In the genomic region with DNA sequence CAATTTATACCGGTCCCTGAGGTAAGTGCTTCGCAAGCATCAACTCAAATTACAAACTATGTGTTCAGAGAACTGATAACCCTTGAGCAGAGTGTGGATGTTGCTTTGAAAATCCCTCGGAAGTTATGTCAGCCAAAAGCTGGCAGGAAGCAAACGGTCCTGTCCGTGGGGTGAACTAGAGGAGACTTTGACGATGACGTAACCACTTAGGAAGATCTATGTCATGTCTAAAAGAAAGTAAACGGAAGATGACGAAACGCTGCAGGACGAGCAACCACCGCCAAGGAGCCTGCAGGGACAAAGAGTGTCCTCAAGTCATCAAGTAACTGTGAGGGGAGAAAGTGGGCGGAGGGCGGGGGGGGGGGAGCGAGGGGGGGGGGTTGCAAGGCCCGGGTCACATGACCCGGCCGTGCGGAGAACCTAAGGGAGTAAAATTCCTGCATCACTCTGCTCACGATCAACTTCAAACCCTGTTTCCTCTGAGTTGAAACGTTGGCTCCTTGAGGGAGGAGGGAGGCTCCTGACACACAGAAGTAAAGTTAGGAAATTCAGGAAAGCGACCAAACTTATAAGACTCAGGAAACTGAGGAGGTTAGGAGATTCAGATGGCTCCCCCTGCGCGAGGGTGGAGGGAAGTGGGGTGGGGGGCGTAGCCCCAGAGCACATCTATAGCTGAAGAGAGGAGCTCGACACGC, we compare ENCODE assay signal across 8 mouse cellular contexts. TPM values are rescaled to one million over a fixed set of nuclear protein-coding genes. Genes with fewer than 3 reads are reported as not detected.
DNase-seq lines count a peak whose midpoint lies in the region; ATAC-seq and TF ChIP-seq lines count a peak whose summit lies in the region.

No protein-coding gene starts in this region.

- WGBS in forebrain, embryonic 14.5 days, result 4% methylated on average over 24 of the region's 27 CpGs
- 3% methylated on average over 23 of the region's 27 CpGs for WGBS in neural tube, embryonic 13.5 days

- TF ChIP-seq CTCF in CH12.LX (conservative IDR thresholded peaks at IDR 0.05 in 1 of 2, IDR thresholded peaks at IDR 0.05 in 1 of 2; ENCODE audit: low read depth in 2 of 2, low read length in 2 of 2), result no peak

- DNase-seq in CH12.LX (ENCODE audit: extremely low read depth), result no peak
- peak; percentile 60 for DNase-seq in forebrain, embryonic 14.5 days (ENCODE audit: low spot score)
- peak; percentile 34 to 54 for DNase-seq in lung, adult 18-20 months
- DNase-seq in left cerebral cortex, postnatal 36 days (ENCODE audit: low spot score in 2 of 2), result no peak
- DNase-seq in cerebellum, adult 9-11 months, result no peak

- no peaks in the 10 kb centered on the region for H3K36me3 ChIP-seq in CH12.LX (replicated peaks in 1 of 2; ENCODE audit: control insufficient read depth in 1 of 2, insufficient read depth in 1 of 2, low read length in 1 of 2)
- no peaks in the 10 kb centered on the region for H3K36me3 ChIP-seq in forebrain, embryonic 14.5 days (ENCODE audit: control insufficient read depth, insufficient read depth, low read length)
- no peaks in the 10 kb centered on the region for H3K36me3 ChIP-seq in neural tube, embryonic 13.5 days

- H3K27ac ChIP-seq in CH12.LX (ENCODE audit: insufficient read depth, low read depth), result no peak overlapping the region
- no peak overlapping the region for H3K27ac ChIP-seq in forebrain, embryonic 14.5 days (ENCODE audit: low read depth, low read length)
- no peak overlapping the region for H3K27ac ChIP-seq in neural tube, embryonic 13.5 days (replicated peaks)

- peak; percentile 90 for ATAC-seq in activated CD4-positive, CD25-positive, alpha-beta regulatory T cell, adult 4 months
- peak; percentile 60 for ATAC-seq in forebrain, embryonic 14.5 days
- peak; percentile 90 for ATAC-seq in inflammation-experienced regulatory T-cells, adult 6 months
- peak; percentile 62 for ATAC-seq in neural tube, embryonic 13.5 days (ENCODE audit: low read depth)

- dilution Hi-C loops in CH12.LX (cut with MboI; ENCODE audit: extremely low pct_ligation_motif_present, extremely low pct_unique_long_range_greater_than_20kb, low sequenced_read_pairs), result no loop called here

- peak overlapping the region in 2 of 3 experiments; percentile 51 to 57 for H3K4me3 ChIP-seq in CH12.LX (replicated peaks in 1 of 3; ENCODE audit: low read depth in 2 of 3, low read length in 2 of 3, poor library complexity in 1 of 3)
- peak overlapping the region; percentile 26 for H3K4me3 ChIP-seq in forebrain, embryonic 14.5 days (ENCODE audit: low read depth, low read length)
- peak overlapping the region; percentile 23 for H3K4me3 ChIP-seq in neural tube, embryonic 13.5 days

- peaks cover 3 to 10% of the 10 kb centered on the region in 2 experiments for H3K4me1 ChIP-seq in CH12.LX (ENCODE audit: control insufficient read depth in 1 of 2, insufficient read depth in 2 of 2)
- peaks cover 3% of the 10 kb centered on the region; the same call in 1 of the 2 replicates for H3K4me1 ChIP-seq in forebrain, embryonic 14.5 days (ENCODE audit: control insufficient read depth, insufficient read depth, low read length)
- H3K4me1 ChIP-seq in neural tube, embryonic 13.5 days (replicated peaks), result peaks cover 14% of the 10 kb centered on the region

- no peak for TF ChIP-seq RAD21 in CH12.LX (IDR thresholded peaks at IDR 0.05; ENCODE audit: low read depth, low read length)

- intact Hi-C loops in left cerebral cortex, postnatal 36 days (cut with DNase I), result no loop called here

- H3K4me2 ChIP-seq in CH12.LX (ENCODE audit: insufficient read depth, low read depth, poor library complexity, severe bottlenecking), result peak overlapping the region; percentile 61
- H3K4me2 ChIP-seq in forebrain, embryonic 14.5 days (ENCODE audit: low read length), result peak overlapping the region; percentile 51
- H3K4me2 ChIP-seq in neural tube, embryonic 13.5 days, result peak overlapping the region; percentile 56

- no peaks in the 10 kb centered on the region for H3K79me2 ChIP-seq in CH12.LX (replicated peaks; ENCODE audit: control insufficient read depth, extremely low read depth, insufficient read depth, poor library complexity, severe bottlenecking)

- TF ChIP-seq POLR2A in CH12.LX (IDR thresholded peaks at IDR 0.05; ENCODE audit: low read depth, low read length), result 0 out of 2 replicates have a peak, but pooled peaks have one; percentile 18

- no peaks in the 10 kb centered on the region for H3K27me3 ChIP-seq in CH12.LX (replicated peaks)
- H3K27me3 ChIP-seq in forebrain, embryonic 14.5 days (replicated peaks; ENCODE audit: control insufficient read depth, insufficient read depth, low read length), result no peaks in the 10 kb centered on the region
- 0 out of 2 replicates have a peak, but pooled peaks cover 3% of the 10 kb centered on the region for H3K27me3 ChIP-seq in neural tube, embryonic 13.5 days

- no peaks in the 10 kb centered on the region for H3K9me3 ChIP-seq in CH12.LX (replicated peaks; ENCODE audit: low read length)
- no peaks in the 10 kb centered on the region for H3K9me3 ChIP-seq in forebrain, embryonic 14.5 days (replicated peaks; ENCODE audit: control insufficient read depth, low read length)
- H3K9me3 ChIP-seq in neural tube, embryonic 13.5 days, result no peaks in the 10 kb centered on the region

- peak overlapping the region; percentile 60 for H3K9ac ChIP-seq in CH12.LX (ENCODE audit: insufficient read depth, low read depth)
- H3K9ac ChIP-seq in forebrain, embryonic 14.5 days (ENCODE audit: low read length), result peak overlapping the region; percentile 45
- H3K9ac ChIP-seq in neural tube, embryonic 13.5 days, result peak overlapping the region; percentile 53

- 0 out of 2 replicates have a peak, but pooled peaks have one; percentile 10 for TF ChIP-seq EP300 in CH12.LX (IDR thresholded peaks at IDR 0.05; ENCODE audit: low read length)

- in situ Hi-C loops in CH12.LX (cut with MboI; ENCODE audit: low pct_ligation_motif_present, low pct_unique_long_range_greater_than_20kb, low sequenced_read_pairs), result no loop called here

TF ChIP-seq in CH12.LX, 34 proteins besides CTCF, POLR2A, EP300 and RAD21:
- TF ChIP-seq JUND (conservative IDR thresholded peaks at IDR 0.05; ENCODE audit: low read depth, low read length) (peak; percentile 52; the same call in 1 of the 2 replicates), JUN (IDR thresholded peaks at IDR 0.05; ENCODE audit: insufficient read depth, low read depth, low read length) (peak; percentile 23; the same call in 1 of the 2 replicates), USF1 (IDR thresholded peaks at IDR 0.05; ENCODE audit: low read depth, low read length) (peak; percentile 53), PAX5 (IDR thresholded peaks at IDR 0.05; ENCODE audit: low read length) (no peak), NELFE (IDR thresholded peaks at IDR 0.05; ENCODE audit: low read depth, low read length) (0 out of 2 replicates have a peak, but pooled peaks have one; percentile 32), RCOR1 (conservative IDR thresholded peaks at IDR 0.05; ENCODE audit: low read depth, low read length) (no peak), GABPA (IDR thresholded peaks at IDR 0.05; ENCODE audit: insufficient replicate concordance, low read depth, low read length) (0 out of 2 replicates have a peak, but pooled peaks have one; percentile 27)

RNA-seq across cellular contexts. Expression of a gene that starts 13.5 kb away (rescaled TPM):
- total RNA-seq in CH12.LX (2012; rRNA removed) (87.6 and 109 TPM in 2 replicates), CH12.LX (2014; rRNA removed) (114 and 128 TPM in 2 replicates)
- 94.2 and 99.5 TPM in 2 replicates for polyA plus RNA-seq in CH12.LX (2012; ENCODE audit: insufficient read length, low read depth)
- 100 to 1,000 TPM; 109 to 110 TPM for polyA plus RNA-seq in activated CD4-positive, CD25-positive, alpha-beta regulatory T cell, adult 4 months (2017; shearing (Covaris generic))
- 188 and 232 TPM in 2 replicates for polyA plus RNA-seq in forebrain, embryonic 14.5 days (2014; fragmentation: Nextera tagmentation; extraction: Ambion mirVana)
- polyA plus RNA-seq in inflammation-experienced regulatory T-cells, adult 6 months (2017; shearing (Covaris generic)), result 100 to 1,000 TPM; 103 to 132 (median 120) TPM
- 144 and 167 TPM in 2 replicates for polyA plus RNA-seq in neural tube, embryonic 13.5 days (2015; fragmentation: Nextera tagmentation; extraction: Ambion mirVana)
- 100 to 1,000 TPM in 1 of 2 experiments, 10 to 100 TPM in 1; 94.5 to 120 TPM for total RNA-seq in left cerebral cortex, postnatal 36 days (2021)

Comparison
In these comparisons a context has a peak if more than half of its experiments do, and no peak if none do; other contexts are left out.
1. DNase-seq: peak in forebrain, embryonic 14.5 days (single experiment) and lung, adult 18-20 months (2 of 2); none in CH12.LX (single experiment), left cerebral cortex, postnatal 36 days (0 of 2) and cerebellum, adult 9-11 months (single experiment).
2. Peak in every context shown above with its lines, with median percentiles within 50 percentile points of each other: H3K4me2 ChIP-seq, H3K4me3 ChIP-seq, H3K9ac ChIP-seq and ATAC-seq.